Mouse (Mus musculus) left cerebral cortex, postnatal 4 days (tissue): ENCODE measurements around the gene Wnt10b. TPM values are rescaled to one million over a fixed set of nuclear protein-coding genes. Genes with fewer than 3 reads are reported as not detected.
A peak's percentile ranks its signal among the peaks of the same experiment; 100 is the strongest.
"Not testable (repeated sequence)": the region's sequence is repeated elsewhere in the genome, so short reads cannot be mapped to it uniquely, and the experiment has no call there.

Experiments used
- DNase-seq: peaks from one replicate; pipeline ENCODE4 v3.0.0-alpha.2; 2022
- intact Hi-C: fragments of 180-260 bp; cut with DNase I; formaldehyde crosslinking; loops from one replicate; pipeline ENCODE4 v1.15.1; 2025
- total RNA-seq, 2 experiments: library from RNA; stranded (reverse); gene quantifications; 2 replicates each; pipeline ENCODE4 v1.2.3; 2021

Wnt10b gene
- under 1 TPM; 0.36 to 0.40 TPM for total RNA-seq

DNA sequence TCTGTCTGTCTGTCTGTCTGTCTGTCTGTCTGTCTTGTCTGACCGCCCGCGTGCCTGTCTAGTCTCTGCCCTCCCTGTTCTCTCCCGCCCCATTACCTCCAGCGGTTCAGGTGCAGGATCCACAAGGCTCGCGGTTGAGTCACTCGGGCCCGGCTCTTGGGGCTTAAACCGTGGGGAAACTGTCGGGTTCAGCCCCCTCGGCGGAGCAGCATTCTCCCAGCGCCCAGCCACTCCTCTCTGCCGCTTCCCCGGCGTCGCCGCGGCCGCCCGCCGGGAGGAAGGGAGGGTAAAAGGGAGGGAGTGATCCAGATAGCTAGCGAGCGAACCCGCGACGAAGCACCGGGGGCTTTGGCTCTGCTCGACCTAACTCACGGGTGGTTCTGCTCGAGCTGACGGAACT, at the start of gene Wnt10b:
Gene Wnt10b (minus strand): TSS at position 389 of the 400 bp plus-strand sequence.
- intact Hi-C loops: no loop called here
- DNase-seq: no peak

- intact Hi-C loops: no loop called here
- DNase-seq: no peak
Measured at GRCm38 (mm10) chr15:98827611-98828011, 49.7 kb upstream of the Wnt10b start.

DNA sequence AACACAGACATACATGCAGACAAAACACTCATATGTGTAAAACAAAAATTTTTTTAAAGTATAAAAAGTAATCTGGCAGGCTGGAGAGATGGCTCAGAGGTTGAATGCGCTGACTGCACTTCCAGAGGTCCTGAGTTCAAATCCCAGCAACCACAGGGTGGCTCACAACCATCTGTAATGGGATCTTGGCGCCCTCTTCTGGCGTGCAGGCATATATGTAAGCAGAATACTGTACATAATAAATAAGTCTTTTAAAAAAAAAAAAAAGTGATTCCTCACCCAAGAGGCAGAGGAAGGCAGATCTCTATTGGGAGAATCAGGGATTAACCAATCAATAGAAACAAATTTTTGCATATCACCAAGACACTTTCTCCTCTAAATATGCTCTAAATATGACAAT, 45.5 kb upstream of the Wnt10b start:
- intact Hi-C loops: no loop called here

DNA sequence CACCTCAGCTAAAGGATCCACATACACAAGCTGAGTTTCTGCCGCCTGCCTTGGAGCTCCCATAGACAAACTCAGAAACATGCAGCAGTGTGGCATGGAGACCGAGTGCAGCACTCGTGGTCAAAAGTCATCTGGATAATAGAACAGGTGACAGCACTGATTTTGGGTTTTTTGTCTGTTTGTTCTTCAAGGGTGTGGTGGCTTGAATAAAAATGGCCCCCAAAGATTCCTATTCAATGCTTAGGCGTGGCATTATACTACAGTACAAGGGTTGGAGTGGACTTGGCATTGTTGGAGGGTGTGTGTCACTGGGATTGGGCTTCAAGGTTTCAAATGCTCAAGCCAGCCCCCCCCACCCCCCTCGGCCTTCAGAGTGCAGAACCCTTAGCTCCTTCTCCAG, 44.2 kb upstream of the Wnt10b start:
- intact Hi-C loops: no loop called here
- no peak for DNase-seq

More for the DNA sequence above, 45.5 kb upstream of the Wnt10b start:
- no peak for DNase-seq

DNA sequence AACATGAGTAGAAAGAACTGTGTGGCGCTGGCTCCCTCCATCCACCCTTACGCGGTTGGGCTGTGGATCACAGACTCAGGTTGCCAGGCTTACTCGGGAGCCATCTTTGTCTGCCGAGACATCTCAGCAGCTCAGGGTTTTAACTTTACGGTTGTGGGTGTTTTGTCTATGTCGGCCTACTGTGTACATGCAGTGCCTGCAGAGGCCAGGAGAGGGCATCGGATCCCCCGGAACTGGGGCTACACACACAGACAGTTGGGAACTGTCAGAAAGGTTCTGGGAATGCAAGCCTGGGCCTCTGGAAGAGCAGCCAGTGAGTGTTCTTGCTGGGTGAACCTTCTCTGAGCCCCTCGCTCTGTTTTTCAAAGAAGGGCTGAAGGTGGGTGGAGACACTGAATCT, 43.5 kb upstream of the Wnt10b start:
- intact Hi-C loops: no loop called here
- DNase-seq: no peak

DNA sequence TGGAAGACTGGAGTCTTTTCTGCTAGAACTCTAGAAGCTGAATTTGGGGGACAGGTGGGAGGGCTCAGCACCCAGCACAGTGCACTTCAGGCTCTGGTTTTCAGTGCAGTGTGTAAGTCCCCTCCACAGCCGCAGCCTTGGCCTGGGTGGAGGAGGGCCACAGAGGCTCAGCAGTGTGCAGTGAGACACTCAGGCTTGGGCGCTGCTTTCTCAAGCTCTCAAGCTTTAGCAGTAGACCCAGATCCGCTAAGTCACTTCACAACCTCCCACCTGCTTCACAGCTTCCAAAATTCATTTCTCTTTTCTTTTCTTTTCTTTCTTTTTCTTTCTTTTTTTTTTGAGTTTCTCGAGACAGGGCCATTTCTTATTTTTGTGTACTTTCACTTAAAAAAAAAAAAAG, 43.0 kb upstream of the Wnt10b start:
- no peak for DNase-seq
- intact Hi-C loops: no loop called here

GRCm38 (mm10) chr15:98818171-98818570, 40.2 kb upstream of the Wnt10b start:
- intact Hi-C loops: no loop called here
- DNase-seq: no peak

GRCm38 (mm10) chr15:98812741-98813424, 34.9 kb upstream of the Wnt10b start:
- no peak for DNase-seq
- intact Hi-C loops: no loop called here

GRCm38 (mm10) chr15:98810212-98810611, 32.3 kb upstream of the Wnt10b start:
- DNase-seq, intact Hi-C loops: not testable (repeated sequence)

DNA sequence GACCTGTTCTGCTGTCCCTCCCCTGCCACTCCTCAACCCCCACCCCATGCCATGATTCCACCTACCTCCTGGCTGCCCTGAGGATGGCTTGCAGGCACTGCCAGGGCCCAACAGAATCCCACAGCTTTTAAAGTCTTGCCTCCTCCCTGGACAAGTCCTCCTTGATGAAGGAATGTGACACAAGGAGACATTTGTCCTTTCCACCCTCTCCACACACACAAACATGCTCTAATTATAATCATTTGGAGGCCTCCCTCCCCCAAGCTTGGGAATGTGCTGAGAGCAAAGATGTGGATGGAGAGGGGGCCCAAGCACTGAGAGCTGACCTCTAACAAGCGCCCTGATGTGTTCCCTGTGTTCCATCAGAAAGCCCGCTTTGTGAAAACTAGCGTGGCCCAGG, 31.4 kb upstream of the Wnt10b start, which contains the start of gene Ddn:
Gene Ddn (minus strand): TSS at position 101 of the 400 bp plus-strand sequence.
- DNase-seq: no peak
- intact Hi-C loops: no loop called here

GRCm38 (mm10) chr15:98808651-98809134, 30.7 kb upstream of the Wnt10b start:
- intact Hi-C loops: no loop called here
- DNase-seq: no peak

- intact Hi-C loops: no loop called here
- DNase-seq: peak; percentile 44
Measured at GRCm38 (mm10) chr15:98807895-98808650, 30.1 kb upstream of the Wnt10b start.

DNA sequence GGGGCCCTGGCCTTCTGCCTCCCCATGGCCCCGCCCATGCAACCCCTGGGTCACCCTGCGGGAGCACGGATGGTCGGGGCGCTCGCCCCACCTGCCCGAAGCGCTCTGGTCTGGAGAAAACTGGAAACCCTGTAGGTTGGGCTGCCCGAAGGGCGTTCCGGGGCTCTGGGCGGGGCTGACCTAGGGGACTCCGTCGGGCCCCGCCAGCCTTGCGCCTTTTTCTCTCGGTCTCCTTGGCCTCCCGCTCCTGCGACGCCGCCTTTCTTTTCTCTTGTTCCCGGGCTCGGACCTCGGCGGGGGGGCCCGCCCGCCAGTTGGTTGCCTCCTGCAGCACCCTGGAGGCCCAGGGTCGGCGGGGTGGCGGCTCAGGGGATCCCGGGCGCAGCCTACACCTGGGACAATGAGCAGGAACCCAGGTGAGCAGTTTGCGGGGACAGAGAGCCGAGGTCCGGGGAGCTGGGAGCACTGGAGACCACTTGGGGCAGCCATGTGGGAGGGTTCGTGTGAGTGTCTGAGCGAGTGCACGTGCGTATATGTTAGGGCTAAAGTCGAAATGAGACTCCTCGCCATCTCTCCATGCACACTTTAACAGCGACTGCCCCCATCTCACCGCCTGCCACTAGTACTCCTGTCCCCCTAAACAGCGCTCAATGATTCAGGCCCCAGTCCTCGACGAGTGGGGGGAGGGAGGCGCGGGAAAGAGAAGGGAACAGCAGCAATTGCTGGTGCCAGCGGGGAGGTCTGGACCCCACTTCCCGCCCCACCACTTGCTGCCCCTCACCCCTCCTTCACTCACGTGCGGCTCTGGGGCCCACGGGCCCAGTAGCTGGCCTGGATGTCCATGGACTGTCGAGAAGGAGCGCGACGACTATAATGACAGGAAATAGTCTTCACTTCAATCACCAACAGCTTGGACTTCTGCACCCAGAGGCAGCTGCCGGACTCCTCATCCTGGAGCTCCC, 29.1 kb upstream of the Wnt10b start:
- intact Hi-C loops: no loop called here
- no peak for DNase-seq

DNA sequence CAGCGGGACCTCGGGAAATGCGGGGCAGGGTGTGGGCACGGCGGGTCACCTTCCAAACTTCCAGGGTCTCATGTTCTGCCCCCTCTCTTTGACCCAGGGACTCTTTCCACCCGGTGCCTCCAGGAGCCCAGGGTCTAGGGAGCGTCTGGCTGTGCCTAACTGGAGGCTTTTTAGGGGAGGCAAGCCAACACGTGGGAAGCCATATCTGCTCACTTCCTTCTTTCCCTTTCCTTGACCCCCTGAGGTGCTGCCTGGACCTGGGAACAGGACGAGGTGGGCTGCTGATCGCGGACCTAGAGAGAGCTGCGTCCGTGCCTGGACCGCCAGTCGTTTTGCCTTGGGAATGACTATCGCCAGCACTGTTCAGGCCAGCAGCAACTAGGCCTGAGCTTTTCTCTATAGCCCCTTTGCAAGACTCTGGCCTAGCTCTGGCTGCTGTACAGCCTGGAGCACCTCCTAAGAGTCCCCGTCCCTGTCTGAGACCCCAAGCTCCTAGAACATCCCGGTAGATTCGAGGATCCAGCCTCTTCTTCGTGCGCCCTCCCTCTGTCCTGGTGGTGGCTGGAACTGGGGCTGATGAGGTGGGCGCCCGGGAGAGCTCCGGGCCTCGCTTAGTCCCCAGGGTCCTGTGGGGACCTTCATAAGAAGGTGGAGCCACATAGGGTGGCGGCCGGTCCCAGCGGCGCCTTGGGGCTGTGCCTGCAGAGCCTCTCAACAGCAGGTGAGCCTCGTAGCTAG, 28.3 kb upstream of the Wnt10b start:
- DNase-seq: no peak
- intact Hi-C loops: no loop called here

DNA sequence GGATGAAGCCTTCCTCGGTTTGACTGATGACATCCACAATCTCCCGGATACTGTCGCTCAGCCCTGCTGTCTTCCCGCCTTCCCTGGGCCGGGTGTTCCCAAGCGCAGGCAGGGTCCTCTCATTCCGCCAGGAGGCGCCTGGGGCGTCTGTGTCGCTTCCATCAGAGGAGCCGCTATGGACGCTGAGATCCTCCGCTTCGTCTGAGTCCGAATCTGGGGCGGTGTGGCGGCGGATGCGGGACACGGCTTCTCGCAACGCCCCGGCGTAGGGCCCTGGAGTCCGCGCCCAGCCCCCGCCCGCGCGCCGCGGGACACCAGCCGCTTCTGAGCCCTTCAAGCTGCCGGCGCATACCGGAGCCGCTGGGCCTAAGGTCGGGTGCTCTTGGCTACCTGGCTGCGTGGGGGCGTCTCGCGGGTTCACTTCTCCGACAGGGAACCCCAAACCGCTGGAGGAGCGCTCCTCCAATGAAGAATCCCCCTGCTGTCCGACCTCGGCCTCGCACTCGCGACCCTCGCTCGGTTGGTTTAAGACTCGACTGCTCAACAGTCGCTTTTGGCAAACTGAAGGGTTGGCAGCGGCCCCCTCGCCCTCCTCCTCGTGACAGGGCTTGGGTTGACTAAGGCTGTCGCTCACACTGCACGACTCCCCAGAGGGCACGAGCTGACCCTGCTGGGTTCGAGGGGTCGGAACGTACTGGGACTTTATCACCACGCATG, 27.5 kb upstream of the Wnt10b start:
- intact Hi-C loops: no loop called here
- peak; percentile 74 for DNase-seq

DNA sequence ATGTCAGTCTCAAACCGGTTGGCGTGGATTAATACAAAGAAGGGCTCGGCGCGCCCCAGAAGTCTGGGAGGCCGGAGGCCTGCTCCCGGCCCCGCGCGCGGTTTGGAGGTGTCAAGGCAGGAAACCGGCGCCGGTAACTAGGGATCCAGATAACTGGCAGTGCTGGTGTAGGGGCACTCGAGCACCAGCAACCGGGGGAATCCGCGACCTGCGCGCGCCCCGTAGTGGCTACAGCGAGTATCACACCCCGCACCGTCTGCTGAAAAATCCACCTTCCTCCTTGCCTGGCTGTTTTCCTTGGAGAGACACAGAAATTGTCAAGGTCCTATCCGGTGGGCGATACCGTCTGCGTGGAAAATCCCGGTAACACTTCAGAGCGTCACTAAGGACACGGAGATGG, 26.1 kb upstream of the Wnt10b start:
- peak; percentile 85 for DNase-seq

GRCm38 (mm10) chr15:98802926-98803325, 25.0 kb upstream of the Wnt10b start:
- no peak for DNase-seq
- intact Hi-C loops: no loop called here

More for the DNA sequence above, 26.1 kb upstream of the Wnt10b start:
- intact Hi-C loops: no loop called here

GRCm38 (mm10) chr15:98799396-98799795, 21.4 kb upstream of the Wnt10b start:
- intact Hi-C loops: loop anchor here (5.0 to 10.0 kb wide), 2 partner anchors 137 to 225 kb away; partner anchors contain the start of genes 4930415O20Rik, Ccnt1 and Ddx23
- DNase-seq: peak; percentile 85

DNA sequence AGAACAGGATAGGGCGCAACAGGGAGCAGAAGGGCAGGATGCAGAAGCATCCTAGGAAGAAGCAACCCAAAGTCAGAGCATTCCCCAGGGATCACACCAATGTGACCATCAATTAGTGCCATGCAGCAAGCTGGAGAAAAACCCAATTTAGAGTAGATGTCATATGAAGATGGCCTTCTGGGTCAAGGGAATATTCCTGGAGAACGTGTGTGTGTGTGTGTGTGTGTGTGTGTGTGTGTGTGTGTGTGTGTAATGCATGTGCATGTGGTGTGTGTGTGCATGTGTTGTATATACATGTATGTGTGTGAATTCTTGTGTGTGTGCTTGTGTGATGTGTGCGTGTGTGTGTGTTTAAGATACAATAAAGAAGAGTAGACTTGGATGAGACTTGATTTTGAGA, 21.0 kb upstream of the Wnt10b start:
- intact Hi-C loops: loop anchor here (5.0 to 10.0 kb wide), 2 partner anchors 137 to 224 kb away; partner anchors contain the start of genes 4930415O20Rik, Ccnt1 and Ddx23
- DNase-seq: no peak
